Mouse (Mus musculus): Measurements from ENCODE around the gene Ak9. TPM values are rescaled to one million over a fixed set of nuclear protein-coding genes. Genes with fewer than 3 reads are reported as not detected.

Ak9 gene
- total RNA-seq, 2 experiments from 2014 or later, result 0.15 to 0.25 TPM

Other genes with a start within 250 kb of the Ak9 start
- gene Gpr6, start 231.7 kb upstream of the Ak9 start, total RNA-seq (2021), result under 1 TPM; 0.40 to 0.57 TPM
- 10 to 100 TPM; 30.7 to 34.5 TPM for gene Fig4, start 720 bp upstream of the Ak9 start, total RNA-seq (2021)
- gene Zbtb24, start 146.4 kb downstream of the Ak9 start, total RNA-seq (2021), result 10 to 100 TPM; 20.1 to 23.1 TPM
- 10 to 100 TPM; 14.7 to 16.6 TPM for gene Mical1, start 172.3 kb downstream of the Ak9 start, total RNA-seq (2021)
- 10 to 100 TPM; 21.2 to 23.2 TPM for gene Smpd2, start 186.4 kb downstream of the Ak9 start, total RNA-seq (2021)
- gene Ppil6, start 186.5 kb downstream of the Ak9 start, total RNA-seq (2021), result 1 to 10 TPM; 6.4 to 8.6 TPM
- gene Cd164, start 215.4 kb downstream of the Ak9 start, total RNA-seq (2021), result 10 to 100 TPM; 61.5 to 63.0 TPM

Measured in layer of hippocampus, postnatal 36 days (tissue).